Mouse (Mus musculus): ENCODE measurements around the gene Marcksl1.

Marcksl1 gene

DNA sequence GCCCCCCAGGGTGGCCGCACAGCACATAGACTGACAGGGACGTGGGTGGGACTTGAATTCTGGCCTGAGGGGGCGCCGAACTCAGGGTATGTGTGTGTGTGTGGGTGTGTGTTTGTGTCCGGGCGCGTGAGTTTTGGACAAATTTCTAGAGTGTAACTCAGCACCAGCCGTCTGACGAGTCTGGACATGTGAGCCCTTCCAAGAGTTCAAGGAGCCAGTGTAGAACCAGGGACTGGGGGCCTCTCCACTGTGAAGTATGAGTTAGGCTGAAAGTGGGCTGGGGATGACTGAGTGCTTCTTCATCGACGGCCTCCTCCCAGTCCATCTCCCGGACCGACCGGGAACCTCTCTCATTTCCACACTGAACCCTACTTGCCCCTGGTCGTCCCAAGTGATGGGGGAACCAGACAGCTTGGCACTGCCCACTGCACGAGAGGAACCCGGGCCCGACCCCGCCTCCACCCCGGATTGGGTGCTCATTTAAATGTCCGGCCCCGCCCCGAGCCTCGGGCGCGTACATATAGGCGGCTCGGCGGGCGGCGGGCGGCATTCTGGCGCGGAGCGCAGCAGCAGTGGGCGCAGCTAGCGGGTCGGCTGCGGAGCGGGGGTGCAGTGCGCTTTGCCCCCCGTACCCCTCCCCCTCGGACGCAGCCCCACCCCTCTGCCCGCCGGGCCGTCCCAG, at the start of gene Marcksl1:
Gene Marcksl1, plus strand, starts transcription at position 496 of the 682 bp plus-strand sequence.
- DNase-seq (ENCODE audit: low spot score in 2 of 2): peak; percentile 64 to 85

DNA sequence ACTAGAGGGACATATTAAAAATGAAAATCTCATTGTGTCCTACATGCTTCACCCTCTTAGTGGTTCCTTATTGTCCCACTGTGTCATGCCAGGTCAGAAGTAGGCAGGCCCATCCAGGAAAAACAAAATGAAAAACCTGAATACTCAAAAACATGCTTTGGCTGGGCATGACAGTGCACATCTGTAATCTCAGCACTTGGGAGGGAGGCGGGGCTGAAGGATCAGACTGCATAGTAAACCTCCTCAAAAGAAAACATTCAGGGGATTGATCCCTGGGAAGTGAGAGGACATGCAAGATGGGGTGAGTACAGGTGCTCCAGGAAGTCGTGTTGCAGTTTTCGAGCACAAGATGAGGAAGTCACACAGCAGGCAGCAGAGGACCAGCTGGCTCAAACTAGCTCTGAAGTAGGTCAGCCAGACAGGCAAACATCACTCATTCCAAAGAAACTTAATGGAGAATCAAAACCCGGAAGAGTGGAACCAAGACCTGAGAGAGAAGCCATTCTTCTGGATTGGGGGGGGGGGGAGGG, 49.0 kb upstream of the Marcksl1 start:
- DNase-seq (ENCODE audit: low spot score in 2 of 2): no peak

- no peak for DNase-seq (ENCODE audit: low spot score in 2 of 2)
Measured at GRCm38 (mm10) chr4:129476047-129476446, 37.3 kb upstream of the Marcksl1 start.

DNA sequence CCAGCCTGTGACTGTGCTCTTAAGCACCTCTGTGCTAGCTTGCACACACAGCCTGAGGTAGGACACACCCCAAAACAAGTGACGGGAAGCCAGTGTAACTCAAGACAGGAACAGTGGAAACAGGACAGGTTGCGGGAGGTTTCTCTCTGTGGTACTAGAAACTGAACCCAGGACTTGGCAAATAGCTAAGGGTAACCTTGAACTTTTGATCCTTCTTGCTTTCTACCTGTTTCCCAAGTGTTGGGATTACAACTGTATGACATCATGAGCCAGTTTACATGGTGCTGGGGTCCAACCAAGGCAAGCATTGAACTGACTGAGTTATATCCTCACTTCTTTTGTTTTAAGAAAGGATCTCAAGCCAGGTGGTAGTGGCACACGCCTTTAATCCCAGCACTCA, 33.5 kb upstream of the Marcksl1 start:
- DNase-seq (ENCODE audit: low spot score in 2 of 2): no peak

- DNase-seq (ENCODE audit: low spot score in 2 of 2): no peak
Measured at GRCm38 (mm10) chr4:129481090-129481489, 32.3 kb upstream of the Marcksl1 start.

GRCm38 (mm10) chr4:129490972-129491880, 22.2 kb upstream of the Marcksl1 start, which contains the start of the genes Tssk3 and Fam229a:
Tssk3 (minus strand) TSS chr4:129491022.
Fam229a (plus strand) TSS chr4:129491190.
- peak; percentile 38 to 67 for DNase-seq (ENCODE audit: low spot score in 2 of 2)

- no peak for DNase-seq (ENCODE audit: low spot score in 2 of 2)
Measured at GRCm38 (mm10) chr4:129494681-129495080, 18.7 kb upstream of the Marcksl1 start.

DNA sequence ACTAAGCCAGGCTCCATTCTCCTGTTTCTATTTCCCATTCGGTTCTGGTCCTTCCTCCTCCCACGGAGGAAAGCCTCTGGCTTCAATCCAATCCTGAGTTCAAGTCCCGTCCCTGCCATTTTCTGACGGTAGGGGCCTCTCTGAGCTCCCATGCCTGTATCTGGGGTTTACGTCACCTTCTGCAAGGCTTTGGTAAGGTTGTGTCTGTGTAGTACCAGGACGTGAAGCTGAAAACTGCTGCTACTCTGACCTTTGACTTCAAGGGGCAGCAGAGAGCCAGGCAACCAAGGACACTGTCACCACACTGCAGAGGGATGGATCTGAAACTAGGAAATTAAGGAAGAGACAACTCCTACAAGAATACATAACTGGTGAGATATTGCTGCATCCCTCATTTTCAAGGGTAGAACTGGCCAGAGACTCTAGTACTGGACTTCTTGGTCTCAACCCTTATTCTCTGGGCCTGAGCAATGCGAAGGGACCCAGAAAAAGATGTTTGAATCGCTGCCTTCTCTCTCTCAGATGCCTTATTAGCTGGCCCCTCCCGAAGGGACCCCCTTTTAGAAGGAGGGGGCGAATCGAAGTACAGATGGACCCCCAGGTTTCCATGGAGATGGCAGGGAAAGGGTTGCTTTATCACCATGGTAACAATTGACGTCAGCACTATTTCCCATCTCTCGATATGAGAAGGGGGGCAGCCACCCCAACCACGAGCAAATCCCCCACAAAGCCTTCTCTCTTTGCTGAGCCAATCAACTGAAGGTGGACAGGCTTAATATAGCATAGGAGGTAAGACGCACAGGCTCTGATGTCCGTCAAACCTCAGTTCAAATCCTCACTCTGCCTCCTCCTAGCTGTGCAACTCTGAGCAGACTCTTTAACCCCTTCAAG, 17.5 kb upstream of the Marcksl1 start:
- DNase-seq (ENCODE audit: low spot score in 2 of 2): peak in 1 of 2 experiments; percentile 17

DNA sequence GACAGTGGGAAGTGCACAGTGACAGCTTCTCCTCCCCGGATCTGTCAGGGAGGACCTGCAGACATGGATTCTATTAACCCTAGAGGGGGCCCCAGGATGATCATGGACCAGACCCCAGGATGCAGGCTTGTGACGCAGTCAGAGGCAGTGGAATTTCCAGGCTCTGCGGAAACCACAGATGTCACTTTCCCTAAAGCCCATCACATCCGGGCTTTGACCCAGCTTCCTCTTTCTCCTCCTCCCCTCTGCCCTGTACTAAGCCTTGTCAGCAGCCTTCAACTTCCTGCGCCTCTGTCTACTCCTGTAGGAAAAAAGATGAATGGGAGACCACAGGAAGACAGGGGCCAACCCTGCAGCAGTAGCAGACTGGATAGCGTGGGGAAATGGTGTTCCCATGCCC, 16.8 kb upstream of the Marcksl1 start:
- peak; percentile 36 to 43 for DNase-seq (ENCODE audit: low spot score in 2 of 2)

GRCm38 (mm10) chr4:129498941-129499340, 14.4 kb upstream of the Marcksl1 start:
- DNase-seq (ENCODE audit: low spot score in 2 of 2): no peak

DNA sequence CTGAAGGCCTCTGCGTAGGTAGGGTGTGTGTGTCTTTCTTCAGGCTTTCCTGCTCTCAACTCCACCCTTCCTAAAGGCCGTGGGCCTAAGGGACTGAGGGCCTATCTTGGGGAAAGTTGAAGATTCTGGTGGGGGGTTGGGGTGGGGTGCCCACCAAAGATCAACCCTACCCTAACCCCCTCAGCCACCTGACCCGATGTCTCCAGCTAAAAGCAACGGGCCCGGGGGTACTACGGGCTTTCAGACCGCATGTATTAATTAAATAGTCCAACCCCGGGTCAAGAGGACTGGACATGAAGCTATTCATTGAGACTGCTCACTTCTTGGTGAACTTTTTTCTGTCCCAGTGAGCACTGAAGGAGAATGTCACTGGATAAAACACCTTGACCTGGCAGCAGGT, 13.4 kb upstream of the Marcksl1 start:
- DNase-seq (ENCODE audit: low spot score in 2 of 2): no peak

- peak; percentile 87 to 92 for DNase-seq (ENCODE audit: low spot score in 2 of 2)
Measured at GRCm38 (mm10) chr4:129500607-129501566, 12.5 kb upstream of the Marcksl1 start.

DNA sequence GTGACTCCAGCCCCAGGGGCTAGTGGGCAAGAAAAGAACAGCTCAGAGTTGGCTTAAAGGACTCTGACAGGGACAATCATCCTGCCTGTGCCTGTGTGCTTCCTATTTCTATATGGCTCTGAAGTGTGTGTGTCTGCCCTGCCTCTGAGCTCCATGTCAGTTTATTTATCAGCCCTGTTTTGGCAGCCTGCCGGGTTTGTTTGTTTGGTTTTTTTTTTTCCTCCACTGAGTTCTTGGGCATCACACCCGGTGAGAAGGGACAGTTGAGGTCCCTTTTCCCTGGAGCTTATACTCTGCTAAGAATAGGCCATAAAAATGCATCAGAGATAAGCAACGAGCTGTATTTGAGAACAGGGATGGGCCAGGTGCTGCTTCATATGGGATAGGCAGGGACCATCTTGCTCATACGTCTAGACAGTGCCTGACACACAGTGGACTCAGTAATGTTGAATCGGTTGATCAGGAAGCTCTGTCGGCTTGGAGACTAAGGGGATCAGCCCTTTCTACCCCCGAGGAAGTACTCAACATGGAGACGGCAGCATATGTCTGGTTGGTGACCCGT, 11.0 kb upstream of the Marcksl1 start:
- no peak for DNase-seq (ENCODE audit: low spot score in 2 of 2)

GRCm38 (mm10) chr4:129502901-129503444, 10.4 kb upstream of the Marcksl1 start:
- DNase-seq (ENCODE audit: low spot score in 2 of 2): no peak

- no peak for DNase-seq (ENCODE audit: low spot score in 2 of 2)
Measured at GRCm38 (mm10) chr4:129505511-129505910, 7.9 kb upstream of the Marcksl1 start.

DNA sequence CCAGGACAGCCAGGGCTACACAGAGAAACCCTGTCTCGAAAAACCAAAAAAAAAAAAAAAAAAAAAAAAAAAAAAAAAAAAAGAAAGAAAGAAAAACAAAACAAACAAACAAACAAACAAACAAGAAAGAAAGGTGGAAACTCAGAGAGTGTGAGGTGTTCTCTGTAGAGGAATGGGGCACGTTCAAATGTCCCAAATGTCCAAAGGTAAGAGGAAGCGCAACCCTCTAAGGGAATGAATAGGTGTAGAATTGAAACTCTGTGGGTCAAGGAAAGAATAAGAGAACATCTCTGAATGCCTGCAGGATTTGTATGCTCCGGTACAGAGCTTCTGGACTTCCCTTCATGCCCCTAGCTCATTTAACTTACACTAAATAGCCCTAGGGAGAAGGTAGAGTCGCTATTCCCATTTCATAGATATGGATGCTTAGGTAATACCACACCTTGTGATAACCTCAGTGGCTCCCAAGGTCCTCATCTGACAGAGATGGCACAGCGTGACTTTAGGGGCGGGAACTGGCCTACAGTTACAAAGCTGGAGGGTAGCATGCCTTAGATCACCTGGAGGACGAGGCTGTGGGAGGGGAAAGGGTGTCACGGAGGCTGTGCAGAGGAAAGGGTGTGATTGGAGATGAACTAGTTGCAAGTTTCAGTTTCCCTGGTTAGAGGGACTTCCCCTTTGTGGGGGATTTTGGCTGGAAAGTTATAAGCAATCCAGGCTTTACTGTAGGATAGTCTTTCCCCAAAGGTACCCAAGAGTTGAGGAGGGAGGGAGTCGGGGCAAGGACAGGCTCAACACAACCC, 5.7 kb upstream of the Marcksl1 start:
- DNase-seq (ENCODE audit: low spot score in 2 of 2): no peak

GRCm38 (mm10) chr4:129508237-129508515, 5.2 kb upstream of the Marcksl1 start:
- no peak for DNase-seq (ENCODE audit: low spot score in 2 of 2)

- no peak for DNase-seq (ENCODE audit: low spot score in 2 of 2)
Measured at GRCm38 (mm10) chr4:129508834-129509600, 4.4 kb upstream of the Marcksl1 start.
